Mouse (Mus musculus) cerebellum, adult 2 months (tissue): ENCODE data around the gene Samm50.

Experiments used
- CTCF ChIP-seq: fragments of 200-500 bp; IDR thresholded peaks from 2 replicates; pipeline ENCODE4 v1.5.1; 2011; ENCODE audit warnings: low read depth, mild to moderate bottlenecking, control low read depth, low read length, moderate library complexity, borderline replicate concordance; ENCODE audit not compliant: insufficient read depth
- POLR2A ChIP-seq: fragments of 200-500 bp; IDR thresholded peaks from 2 replicates; pipeline ENCODE4 v1.6.1; 2011; ENCODE audit warnings: low read length, control low read depth, borderline replicate concordance; ENCODE audit not compliant: insufficient read depth

- no peak for TF ChIP-seq CTCF
- TF ChIP-seq POLR2A = no peak
Measured at GRCm38 (mm10) chr15:84235646-84236045, 43.6 kb downstream of the Samm50 start.
